Mouse (Mus musculus): Measurements from ENCODE around the gene Sprtn. TPM values are rescaled to one million over a fixed set of nuclear protein-coding genes. Genes with fewer than 3 reads are reported as not detected.
A peak's percentile ranks its signal among the peaks of the same experiment; 100 is the strongest.

Gene Sprtn
- polyA plus RNA-seq, 1 experiment from 2014 or later, result 10.5 TPM

DNA sequence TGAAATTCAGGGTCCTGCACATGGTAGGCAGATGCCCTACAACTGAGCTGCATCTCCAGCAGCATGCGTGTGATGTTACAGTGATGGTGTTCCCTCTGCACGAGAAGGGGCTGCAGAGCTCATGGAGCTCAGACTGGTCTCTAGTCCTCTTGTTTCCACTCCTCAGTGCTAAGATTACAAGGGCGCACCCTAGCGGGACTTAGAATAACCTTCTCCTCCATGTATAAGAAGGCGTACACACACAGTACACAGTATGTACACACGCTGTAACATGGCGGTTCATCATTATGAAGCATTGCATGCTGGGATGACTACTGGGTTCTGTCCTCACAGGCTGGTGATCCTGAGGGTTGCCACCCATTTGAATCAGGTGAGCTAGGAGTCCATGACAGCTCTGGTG, 25.6 kb upstream of the Sprtn start:
- no peaks in the 10 kb centered on the region for H3K27me3 ChIP-seq
- no peaks in the 10 kb centered on the region for H3K4me1 ChIP-seq
- H3K9ac ChIP-seq, result no peak overlapping the region
- H3K27ac ChIP-seq, result no peak overlapping the region
- H3K36me3 ChIP-seq, result peaks cover 52% of the 10 kb centered on the region
- no peak for ATAC-seq (ENCODE audit: borderline replicate concordance, extremely low read depth, low FRiP score, low TSS enrichment)
- WGBS, result 90% methylated on average over 7 of the region's 7 CpGs
- H3K4me2 ChIP-seq, result no peak overlapping the region
- no peak overlapping the region for H3K4me3 ChIP-seq
- H3K9me3 ChIP-seq, result no peaks in the 10 kb centered on the region

DNA sequence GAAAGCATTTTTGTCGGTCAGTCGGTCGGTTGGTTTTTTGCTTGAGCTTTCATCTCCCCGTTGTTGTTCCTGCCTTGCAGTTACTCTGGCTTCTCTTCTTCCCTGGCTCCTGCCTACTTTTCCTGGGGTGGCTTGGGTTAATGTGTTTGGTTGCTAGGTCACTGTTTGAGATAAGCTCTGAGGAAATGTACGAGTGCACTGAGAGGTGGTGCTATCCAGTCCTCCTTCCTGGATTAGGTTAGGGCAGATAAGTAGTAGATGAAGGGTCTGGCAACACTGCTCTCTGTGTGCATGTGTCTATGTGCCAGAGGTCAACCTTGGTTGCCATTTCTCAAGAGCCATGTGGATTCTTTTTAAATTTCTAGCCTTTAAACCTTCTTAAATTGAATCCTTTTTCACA, 25.0 kb upstream of the Sprtn start:
- WGBS, result 66% methylated on average over 5 of the region's 5 CpGs
- no peak for ATAC-seq (ENCODE audit: borderline replicate concordance, extremely low read depth, low FRiP score, low TSS enrichment)
- H3K27ac ChIP-seq, result no peak overlapping the region

DNA sequence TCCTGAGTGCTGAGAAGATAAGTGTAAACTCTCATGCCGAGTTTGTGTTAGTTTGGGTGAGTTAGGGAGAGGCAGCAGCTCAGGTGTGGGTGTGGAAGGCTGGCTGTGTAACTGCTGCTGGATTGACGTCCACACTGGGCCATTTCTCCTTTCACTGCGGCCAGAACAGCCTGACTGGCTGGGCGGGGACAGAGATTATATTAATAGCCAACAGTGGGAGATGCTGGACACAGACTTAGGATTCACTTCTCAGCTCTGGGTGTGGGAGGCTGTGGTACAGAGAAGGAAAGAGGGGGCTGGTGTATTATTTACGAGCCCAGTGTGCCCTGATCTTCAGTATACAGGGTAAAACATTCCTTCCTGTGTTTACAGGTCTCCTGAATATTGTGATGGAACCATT, 19.5 kb upstream of the Sprtn start:
- Histone ChIP-seq H3K9me3 (no peaks in the 10 kb centered on the region), H3K27me3 (no peaks in the 10 kb centered on the region), H3K36me3 (peaks cover 85% of the 10 kb centered on the region), H3K4me2 (no peak overlapping the region), H3K9ac (no peak overlapping the region), H3K4me3 (no peak overlapping the region), H3K27ac (no peak overlapping the region), H3K4me1 (no peaks in the 10 kb centered on the region)
- 86% methylated on average over 5 of the region's 5 CpGs for WGBS
- ATAC-seq (ENCODE audit: borderline replicate concordance, extremely low read depth, low FRiP score, low TSS enrichment), result no peak

More for the DNA sequence above, 25.0 kb upstream of the Sprtn start:
- Histone ChIP-seq H3K9ac (no peak overlapping the region), H3K9me3 (no peaks in the 10 kb centered on the region), H3K27me3 (no peaks in the 10 kb centered on the region), H3K36me3 (peaks cover 58% of the 10 kb centered on the region), H3K4me3 (no peak overlapping the region), H3K4me1 (no peaks in the 10 kb centered on the region), H3K4me2 (no peak overlapping the region)

- ATAC-seq (ENCODE audit: borderline replicate concordance, extremely low read depth, low FRiP score, low TSS enrichment), result no peak
- H3K4me2 ChIP-seq, result no peak overlapping the region
- no peak overlapping the region for H3K4me3 ChIP-seq
- H3K9me3 ChIP-seq, result no peaks in the 10 kb centered on the region
- peaks cover 85% of the 10 kb centered on the region for H3K36me3 ChIP-seq
- H3K27ac ChIP-seq, result no peak overlapping the region
- no peaks in the 10 kb centered on the region for H3K27me3 ChIP-seq
- WGBS, result 66% methylated on average over 10 of the region's 10 CpGs
- H3K4me1 ChIP-seq, result no peaks in the 10 kb centered on the region
- H3K9ac ChIP-seq, result no peak overlapping the region
Measured at GRCm38 (mm10) chr8:124878946-124879526, 18.6 kb upstream of the Sprtn start.

- WGBS, result 93% methylated on average over 5 of the region's 5 CpGs
- Histone ChIP-seq H3K4me3 (no peak overlapping the region), H3K9me3 (no peaks in the 10 kb centered on the region), H3K27me3 (no peaks in the 10 kb centered on the region), H3K4me2 (no peak overlapping the region), H3K36me3 (peaks cover 74% of the 10 kb centered on the region), H3K9ac (no peak overlapping the region), H3K4me1 (no peaks in the 10 kb centered on the region), H3K27ac (no peak overlapping the region)
- no peak for ATAC-seq (ENCODE audit: borderline replicate concordance, extremely low read depth, low FRiP score, low TSS enrichment)
Measured at GRCm38 (mm10) chr8:124888385-124888784, 9.3 kb upstream of the Sprtn start.

GRCm38 (mm10) chr8:124892596-124892995, 5.1 kb upstream of the Sprtn start:
- Histone ChIP-seq H3K27ac (no peak overlapping the region), H3K4me3 (no peak overlapping the region), H3K4me2 (no peak overlapping the region), H3K36me3 (peaks cover 48% of the 10 kb centered on the region), H3K27me3 (no peaks in the 10 kb centered on the region), H3K9me3 (no peaks in the 10 kb centered on the region), H3K9ac (no peak overlapping the region), H3K4me1 (peaks cover 17% of the 10 kb centered on the region)
- WGBS, result 62% methylated on average over 3 of the region's 3 CpGs
- no peak for ATAC-seq (ENCODE audit: borderline replicate concordance, extremely low read depth, low FRiP score, low TSS enrichment)

- Histone ChIP-seq H3K27me3 (no peaks in the 10 kb centered on the region), H3K9ac (peak overlapping the region; percentile 83), H3K27ac (peak overlapping the region; percentile 90), H3K4me1 (peaks cover 24% of the 10 kb centered on the region), H3K36me3 (peaks cover 38% of the 10 kb centered on the region), H3K4me3 (peak overlapping the region; percentile 94), H3K9me3 (no peaks in the 10 kb centered on the region), H3K4me2 (peak overlapping the region; percentile 98)
- 49% methylated on average over 26 of the region's 26 CpGs for WGBS
- peak; percentile 32; the same call in 1 of the 2 replicates for ATAC-seq (ENCODE audit: borderline replicate concordance, extremely low read depth, low FRiP score, low TSS enrichment)
Measured at GRCm38 (mm10) chr8:124896010-124896631, 1.6 kb upstream of the Sprtn start.

GRCm38 (mm10) chr8:124896632-124897385, 877 bp upstream of the Sprtn start:
- peaks cover 38% of the 10 kb centered on the region for H3K36me3 ChIP-seq
- peak; percentile 52; the same call in 1 of the 2 replicates for ATAC-seq (ENCODE audit: borderline replicate concordance, extremely low read depth, low FRiP score, low TSS enrichment)
- H3K9me3 ChIP-seq, result no peaks in the 10 kb centered on the region
- H3K27ac ChIP-seq, result peak overlapping the region; percentile 90
- peak overlapping the region; percentile 94 for H3K4me3 ChIP-seq
- H3K4me2 ChIP-seq, result peak overlapping the region; percentile 98
- H3K9ac ChIP-seq, result peak overlapping the region; percentile 83
- no peaks in the 10 kb centered on the region for H3K27me3 ChIP-seq
- peaks cover 24% of the 10 kb centered on the region for H3K4me1 ChIP-seq
- under 1% methylated on average over 58 of the region's 60 CpGs for WGBS

DNA sequence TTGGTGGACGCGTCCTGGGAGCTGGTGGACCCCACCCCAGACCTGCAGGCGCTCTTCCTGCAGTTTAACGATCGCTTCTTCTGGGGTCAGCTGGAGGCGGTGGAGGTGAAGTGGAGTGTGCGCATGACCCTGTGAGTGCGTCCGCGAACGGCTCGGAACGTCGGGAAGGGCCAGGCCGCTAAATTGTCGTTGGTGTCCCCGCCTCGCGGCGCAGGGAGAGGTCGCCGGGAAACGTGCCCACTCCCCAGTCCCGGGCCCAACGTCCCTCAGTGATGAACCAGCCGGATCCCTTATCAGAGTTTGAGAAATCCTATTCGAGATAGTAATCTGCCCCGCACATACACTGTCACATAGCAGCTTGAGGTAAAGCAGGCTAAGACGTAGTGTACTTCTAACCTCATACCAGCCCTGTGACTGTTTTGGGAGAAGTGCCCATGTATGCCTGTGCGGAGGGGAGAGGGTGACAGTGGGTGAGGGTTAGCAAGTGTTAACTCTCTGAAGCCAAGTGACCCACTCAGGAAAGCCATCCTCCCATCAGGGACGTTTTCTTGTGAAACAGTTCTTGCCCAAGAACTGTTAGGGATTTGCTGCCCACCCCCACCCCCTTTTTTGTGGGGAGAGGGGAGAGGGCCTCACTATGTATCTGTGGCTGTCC, 692 bp downstream of the Sprtn start:
- Histone ChIP-seq H3K27me3 (no peaks in the 10 kb centered on the region), H3K9ac (peak overlapping the region; percentile 76), H3K4me1 (peaks cover 24% of the 10 kb centered on the region), H3K36me3 (peaks cover 51% of the 10 kb centered on the region), H3K4me3 (peak overlapping the region; percentile 94), H3K4me2 (peak overlapping the region; percentile 98), H3K9me3 (no peaks in the 10 kb centered on the region), H3K27ac (peak overlapping the region; percentile 90)
- ATAC-seq (ENCODE audit: borderline replicate concordance, extremely low read depth, low FRiP score, low TSS enrichment), result 0 out of 2 replicates have a peak, but pooled peaks have one; percentile 5
- WGBS, result 5% methylated on average over 31 of the region's 31 CpGs

GRCm38 (mm10) chr8:124903198-124903597, 5.5 kb downstream of the Sprtn start:
- peaks cover 71% of the 10 kb centered on the region for H3K36me3 ChIP-seq

DNA sequence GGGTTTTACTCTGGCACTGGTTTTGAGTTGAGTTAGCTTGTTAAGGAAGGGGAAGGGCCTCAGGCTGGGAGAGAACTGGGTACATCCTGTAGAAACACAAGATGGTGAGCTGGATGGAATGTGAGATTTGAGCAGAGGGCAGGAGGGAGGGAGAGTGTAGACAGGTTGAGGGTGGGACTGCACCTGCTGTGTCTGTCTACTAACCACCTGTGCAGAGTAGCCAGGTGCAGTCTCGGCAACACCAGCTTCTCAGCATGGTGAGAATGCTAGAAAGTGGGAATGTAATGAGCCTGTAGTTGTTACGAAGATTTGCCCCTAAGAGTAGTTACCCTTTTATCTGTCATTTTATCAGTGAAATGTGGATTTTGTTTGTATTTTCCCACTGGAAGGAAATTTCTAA, 7.8 kb downstream of the Sprtn start:
- 78% methylated on average over 2 of the region's 2 CpGs for WGBS
- H3K27ac ChIP-seq, result no peak overlapping the region
- H3K27me3 ChIP-seq, result no peaks in the 10 kb centered on the region
- no peak overlapping the region for H3K9ac ChIP-seq
- 0 out of 2 replicates have a peak, but pooled peaks cover 4% of the 10 kb centered on the region for H3K4me1 ChIP-seq
- H3K4me2 ChIP-seq, result no peak overlapping the region
- peaks cover 80% of the 10 kb centered on the region for H3K36me3 ChIP-seq
- H3K4me3 ChIP-seq, result no peak overlapping the region
- no peaks in the 10 kb centered on the region for H3K9me3 ChIP-seq
- ATAC-seq (ENCODE audit: borderline replicate concordance, extremely low read depth, low FRiP score, low TSS enrichment), result no peak

More at GRCm38 (mm10) chr8:124903198-124903597, 5.5 kb downstream of the Sprtn start:
- ATAC-seq (ENCODE audit: borderline replicate concordance, extremely low read depth, low FRiP score, low TSS enrichment), result no peak
- no peak overlapping the region for H3K27ac ChIP-seq
- WGBS, result 92% methylated on average over 15 of the region's 15 CpGs
- peaks cover 10% of the 10 kb centered on the region for H3K4me1 ChIP-seq
- no peak overlapping the region for H3K4me3 ChIP-seq
- no peak overlapping the region for H3K9ac ChIP-seq
- no peaks in the 10 kb centered on the region for H3K27me3 ChIP-seq
- no peak overlapping the region for H3K4me2 ChIP-seq
- H3K9me3 ChIP-seq, result no peaks in the 10 kb centered on the region

All from lung, embryonic 15.5 days (tissue).